Mouse (Mus musculus) megakaryocyte, embryonic 14.5 days (primary cell): ENCODE measurements at regions not wholly inside any gene's neighbourhood (a gene's known extent, or its start where the extent isn't known, plus 50 kb on each side); places are given as distances from the start of the nearest gene placed in this dataset.
"Not testable (repeated sequence)": the region's sequence is repeated elsewhere in the genome, so short reads cannot be mapped to it uniquely, and the experiment has no call there.

Source experiments
- H3K27me3 ChIP-seq: replicated peaks from 2 replicates; pipeline ENCODE3; 2012; ENCODE audit warnings: inconsistent platforms
- H3K36me3 ChIP-seq: replicated peaks from 2 replicates; pipeline ENCODE3; 2012; ENCODE audit warnings: low read length, inconsistent platforms, mixed read lengths
- H3K4me1 ChIP-seq: 2 replicates; pipeline ENCODE4 v1.6.1; 2012; ENCODE audit warnings: inconsistent platforms
- H3K4me3 ChIP-seq: replicated peaks from 2 replicates; pipeline ENCODE3; 2012; ENCODE audit warnings: moderate library complexity, mild to moderate bottlenecking, inconsistent platforms
- H3K9me3 ChIP-seq: 2 replicates; pipeline ENCODE4 v1.6.1; 2012; ENCODE audit warnings: inconsistent platforms
- FLI1 ChIP-seq: IDR thresholded peaks from 2 replicates; pipeline ENCODE4 v1.6.1; 2012; ENCODE audit warnings: low read length, inconsistent platforms, mixed read lengths
- GATA1 ChIP-seq: IDR thresholded peaks from 3 replicates; pipeline ENCODE4 v1.6.1; 2012; ENCODE audit warnings: mixed read lengths, low read length, inconsistent platforms, borderline replicate concordance

DNA sequence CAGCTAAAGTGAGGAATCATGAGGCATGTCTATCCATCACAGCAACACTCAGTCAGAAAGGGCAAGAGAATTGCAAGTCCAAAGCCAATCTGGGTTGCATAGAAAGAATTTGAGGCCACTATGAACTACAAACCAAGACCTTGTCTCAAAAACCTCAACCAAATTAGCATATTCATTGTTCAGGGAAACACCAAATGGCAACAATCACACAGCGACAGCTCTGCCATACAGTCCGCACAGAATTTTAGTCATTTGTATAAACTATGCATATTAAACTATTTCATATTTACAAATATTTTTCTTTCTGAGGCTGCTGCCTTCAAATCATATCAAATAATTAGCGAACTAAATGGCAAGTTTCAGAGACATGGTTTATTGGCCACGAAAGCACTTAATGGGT, 709.6 kb downstream of the Efna5 start:
- Histone ChIP-seq H3K9me3 (no peaks in the 10 kb centered on the region), H3K4me3 (no peak overlapping the region), H3K27me3 (no peaks in the 10 kb centered on the region), H3K36me3 (no peaks in the 10 kb centered on the region), H3K4me1 (no peaks in the 10 kb centered on the region)
- TF ChIP-seq FLI1 = no peak
- no peak for TF ChIP-seq GATA1

DNA sequence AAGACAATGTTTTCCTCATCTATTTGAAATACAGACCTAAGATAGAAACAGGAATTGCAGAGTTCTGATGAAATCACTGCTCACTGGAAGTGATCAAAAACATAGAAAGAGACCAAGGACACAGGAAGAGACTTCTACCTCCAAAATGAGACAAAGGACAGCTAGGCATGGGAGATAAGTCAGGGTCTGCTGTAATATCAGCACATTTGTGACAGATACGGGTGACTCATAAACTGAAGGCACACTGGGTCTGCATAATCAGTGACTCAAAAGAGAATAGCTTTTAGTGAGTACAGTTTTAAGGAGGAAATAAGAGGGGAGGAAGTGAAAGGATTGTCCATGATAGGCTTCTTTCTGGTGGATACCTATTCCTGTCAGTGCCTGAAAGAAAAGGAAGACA, 719.7 kb downstream of the Efna5 start:
- Histone ChIP-seq H3K9me3 (no peaks in the 10 kb centered on the region), H3K36me3 (no peaks in the 10 kb centered on the region), H3K4me1 (no peaks in the 10 kb centered on the region), H3K27me3 (no peaks in the 10 kb centered on the region), H3K4me3 (no peak overlapping the region)
- TF ChIP-seq GATA1 = no peak
- no peak for TF ChIP-seq FLI1

DNA sequence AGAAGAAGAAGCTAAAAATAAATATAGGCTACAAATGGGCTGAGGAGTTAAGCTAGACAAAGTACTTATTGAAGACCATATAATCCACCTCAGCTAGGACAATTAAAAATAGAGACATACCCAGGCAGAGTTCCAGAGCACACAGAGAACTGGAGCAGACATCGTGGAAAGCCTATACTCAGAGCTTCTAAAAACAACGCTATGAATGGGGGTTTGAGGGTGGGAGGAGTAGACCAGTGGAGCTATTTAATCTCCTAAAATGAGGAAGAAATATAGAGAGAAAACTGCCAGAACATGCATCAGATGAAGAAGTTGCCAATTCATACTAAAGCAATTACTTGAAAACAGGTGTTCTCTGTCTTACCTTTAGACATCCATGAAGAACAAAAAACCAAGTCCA, 720.8 kb downstream of the Efna5 start:
- Histone ChIP-seq H3K27me3 (no peaks in the 10 kb centered on the region), H3K4me3 (no peak overlapping the region), H3K9me3 (no peaks in the 10 kb centered on the region), H3K4me1 (no peaks in the 10 kb centered on the region), H3K36me3 (no peaks in the 10 kb centered on the region)
- no peak for TF ChIP-seq GATA1
- no peak for TF ChIP-seq FLI1

DNA sequence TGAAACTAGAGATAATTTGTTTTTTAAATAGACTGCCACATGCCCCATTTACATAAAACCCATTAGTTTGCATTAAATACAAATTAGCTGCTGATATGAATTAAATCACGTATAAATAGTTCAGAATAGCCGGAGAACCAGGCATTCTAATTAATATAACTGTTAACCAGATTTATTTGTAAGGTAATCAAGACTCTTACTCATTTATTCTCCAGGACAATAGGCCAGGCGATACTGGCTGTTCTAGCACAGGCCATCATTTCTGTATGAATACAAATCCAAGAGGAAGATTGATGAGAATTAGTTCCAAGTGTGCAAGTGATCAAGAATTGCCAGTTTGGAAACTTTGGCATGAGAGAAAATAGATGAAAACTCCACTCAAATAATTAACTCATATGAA, 746.1 kb downstream of the Efna5 start:
- H3K4me1 ChIP-seq = no peaks in the 10 kb centered on the region
- no peaks in the 10 kb centered on the region for H3K36me3 ChIP-seq
- H3K9me3 ChIP-seq = no peaks in the 10 kb centered on the region
- no peaks in the 10 kb centered on the region for H3K27me3 ChIP-seq
- TF ChIP-seq FLI1 = no peak
- no peak for TF ChIP-seq GATA1
- no peak overlapping the region for H3K4me3 ChIP-seq

DNA sequence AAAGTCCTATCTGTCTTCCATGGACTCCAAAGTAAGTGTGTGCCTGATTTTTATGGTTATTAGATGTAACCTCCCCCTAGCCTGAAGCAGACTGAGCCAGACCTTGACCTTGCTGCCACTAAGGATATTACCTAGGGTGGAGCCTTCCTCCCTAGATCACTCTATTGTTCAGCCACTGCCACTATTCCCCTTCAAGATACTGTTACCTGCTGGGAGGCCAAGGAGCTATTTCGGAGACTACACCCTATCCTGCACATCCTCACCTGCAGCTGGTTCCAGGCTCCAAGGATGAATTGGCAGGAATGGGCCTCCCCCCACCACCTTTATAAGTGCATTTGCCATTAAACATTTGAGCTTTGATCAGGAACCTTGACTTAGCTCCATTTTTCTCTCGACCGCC, 769.4 kb downstream of the Efna5 start:
- H3K27me3 ChIP-seq, H3K36me3 ChIP-seq, H3K4me1 ChIP-seq, H3K9me3 ChIP-seq, H3K4me3 ChIP-seq: not testable (repeated sequence)

- Histone ChIP-seq H3K36me3 (no peaks in the 10 kb centered on the region), H3K4me1 (no peaks in the 10 kb centered on the region), H3K27me3 (no peaks in the 10 kb centered on the region), H3K4me3 (no peak overlapping the region), H3K9me3 (peaks cover 5% of the 10 kb centered on the region)
- TF ChIP-seq GATA1 = no peak
- no peak for TF ChIP-seq FLI1
Measured at GRCm38 (mm10) chr17:62109052-62109451, 772.1 kb downstream of the Efna5 start.

- Histone ChIP-seq H3K36me3 (no peaks in the 10 kb centered on the region), H3K9me3 (no peaks in the 10 kb centered on the region), H3K4me3 (no peak overlapping the region), H3K27me3 (no peaks in the 10 kb centered on the region), H3K4me1 (no peaks in the 10 kb centered on the region)
- no peak for TF ChIP-seq FLI1
- no peak for TF ChIP-seq GATA1
Measured at GRCm38 (mm10) chr17:62083281-62083680, 797.8 kb downstream of the Efna5 start.

DNA sequence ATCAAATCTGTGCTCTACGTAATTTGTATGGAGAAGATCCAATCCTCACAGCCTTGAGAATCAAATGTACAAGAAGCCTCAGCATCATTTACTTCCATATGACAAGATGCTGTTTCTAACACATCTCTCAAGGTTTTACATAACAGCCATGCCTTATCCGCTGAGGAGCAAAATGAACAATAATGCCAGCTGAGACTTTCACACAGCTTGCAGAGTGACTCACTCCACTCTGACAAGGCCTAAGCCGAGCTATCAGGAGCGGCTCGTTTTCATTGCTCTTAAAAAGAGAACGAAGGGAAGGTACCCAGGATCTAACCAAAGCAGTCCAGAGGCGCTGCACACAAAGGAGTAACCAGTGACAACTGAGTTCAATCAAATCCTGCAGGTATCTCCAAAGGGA, 803.5 kb downstream of the Efna5 start:
- Histone ChIP-seq H3K4me1 (no peaks in the 10 kb centered on the region), H3K36me3 (no peaks in the 10 kb centered on the region), H3K27me3 (no peaks in the 10 kb centered on the region), H3K4me3 (no peak overlapping the region), H3K9me3 (no peaks in the 10 kb centered on the region)
- TF ChIP-seq GATA1 = no peak
- no peak for TF ChIP-seq FLI1

- no peaks in the 10 kb centered on the region for H3K27me3 ChIP-seq
- no peak overlapping the region for H3K4me3 ChIP-seq
- H3K36me3 ChIP-seq = no peaks in the 10 kb centered on the region
- H3K4me1 ChIP-seq = no peaks in the 10 kb centered on the region
- H3K9me3 ChIP-seq = no peaks in the 10 kb centered on the region; the same call in 1 of the 2 replicates
- TF ChIP-seq FLI1 = no peak
- no peak for TF ChIP-seq GATA1
Measured at GRCm38 (mm10) chr17:62064939-62065338, 816.2 kb downstream of the Efna5 start.

- H3K27me3 ChIP-seq = no peaks in the 10 kb centered on the region
Measured at GRCm38 (mm10) chr17:62058016-62058415, 823.1 kb downstream of the Efna5 start.

GRCm38 (mm10) chr17:62054801-62055200, 826.3 kb downstream of the Efna5 start:
- Histone ChIP-seq H3K36me3 (no peaks in the 10 kb centered on the region), H3K9me3 (no peaks in the 10 kb centered on the region), H3K27me3 (no peaks in the 10 kb centered on the region), H3K4me1 (no peaks in the 10 kb centered on the region), H3K4me3 (no peak overlapping the region)
- TF ChIP-seq FLI1 = no peak
- TF ChIP-seq GATA1 = no peak

More at GRCm38 (mm10) chr17:62058016-62058415, 823.1 kb downstream of the Efna5 start:
- no peak overlapping the region for H3K4me3 ChIP-seq
- no peaks in the 10 kb centered on the region for H3K9me3 ChIP-seq
- no peak for TF ChIP-seq FLI1
- TF ChIP-seq GATA1 = no peak
- no peaks in the 10 kb centered on the region for H3K36me3 ChIP-seq
- no peaks in the 10 kb centered on the region for H3K4me1 ChIP-seq
